Mouse (Mus musculus) thymus, adult 2 months (tissue): ENCODE measurements around the gene Cdc34.

Source experiments
- CTCF ChIP-seq: fragments of 200-500 bp; IDR thresholded peaks from 2 replicates; pipeline ENCODE4 v1.5.1; 2012; ENCODE audit warnings: mild to moderate bottlenecking, control low read depth, low read length, moderate library complexity, borderline replicate concordance; ENCODE audit not compliant: control insufficient read depth, poor library complexity, insufficient read depth; ENCODE audit errors: extremely low read depth
- POLR2A ChIP-seq: fragments of 200-500 bp; IDR thresholded peaks from 2 replicates; pipeline ENCODE4 v1.6.1; 2012; ENCODE audit warnings: mild to moderate bottlenecking, low read length, control low read depth, moderate library complexity; ENCODE audit not compliant: control insufficient read depth, poor library complexity, insufficient read depth; ENCODE audit errors: extremely low read depth

DNA sequence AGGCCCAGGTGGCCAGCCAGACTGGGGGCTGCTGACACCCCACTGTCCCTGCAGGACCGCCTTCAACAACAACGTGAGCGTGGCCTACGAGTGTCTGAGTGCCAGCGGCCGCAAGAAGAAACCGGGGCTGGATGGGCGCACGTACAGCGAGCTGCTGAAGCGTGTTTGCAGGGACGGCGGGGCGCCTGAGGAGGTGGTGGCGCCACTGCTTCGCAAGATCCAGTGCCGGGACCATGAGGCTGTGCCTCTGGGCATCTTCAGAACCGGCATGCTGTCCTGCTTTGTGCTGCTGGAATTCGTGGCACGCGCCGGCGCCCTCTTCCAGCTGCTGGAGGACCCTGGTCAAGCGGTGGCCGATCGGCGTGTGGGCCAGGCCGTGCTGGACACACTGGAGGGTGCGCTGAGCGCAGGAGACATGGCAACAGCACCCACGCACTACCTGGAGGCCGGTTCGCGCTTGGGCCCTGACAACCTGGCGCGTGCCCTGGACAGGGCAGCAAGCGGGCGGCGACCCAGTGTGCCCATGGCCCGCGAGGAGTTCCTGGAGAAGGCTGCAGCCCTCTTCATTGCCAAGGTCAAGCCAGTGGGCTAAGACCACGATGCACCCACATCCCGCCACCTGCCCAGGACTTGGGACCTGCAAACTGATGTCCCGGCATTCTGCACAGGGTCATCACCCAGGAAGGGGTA lies 6.5 kb upstream of the Cdc34 start:
- TF ChIP-seq CTCF (no peak), POLR2A (no peak)
